Mouse (Mus musculus): ENCODE data around the gene Rcc1. TPM values are rescaled to one million over a fixed set of nuclear protein-coding genes. Genes with fewer than 3 reads are reported as not detected.

Gene Rcc1
- total RNA-seq (2021): 10 to 100 TPM; 14.7 to 14.9 TPM

GRCm38 (mm10) chr4:132353481-132353885 is at the start of gene Rcc1:
Rcc1 (minus strand) TSS chr4:132353605.
- peak; percentile 88 to 91 for DNase-seq (ENCODE audit: extremely low spot score in 1 of 2, low spot score in 2 of 2)
- intact Hi-C loops (cut with DNase I): loop anchor here (10.0 kb wide), 1 partner anchor 161 kb away; the partner anchor contains the start of gene Sesn2

GRCm38 (mm10) chr4:132401016-132401415 is 47.6 kb upstream of the Rcc1 start:
- intact Hi-C loops (cut with DNase I): no loop called here
- DNase-seq (ENCODE audit: extremely low spot score in 1 of 2, low spot score in 2 of 2): no peak

- DNase-seq (ENCODE audit: extremely low spot score in 1 of 2, low spot score in 2 of 2): no peak
- intact Hi-C loops (cut with DNase I): no loop called here
Observed at GRCm38 (mm10) chr4:132398863-132399262, 45.5 kb upstream of the Rcc1 start.

- intact Hi-C loops (cut with DNase I): no loop called here
- DNase-seq (ENCODE audit: extremely low spot score in 1 of 2, low spot score in 2 of 2): peak in 1 of 2 experiments; percentile 78
Observed at GRCm38 (mm10) chr4:132398045-132398774, 44.8 kb upstream of the Rcc1 start.

- DNase-seq (ENCODE audit: extremely low spot score in 1 of 2, low spot score in 2 of 2): no peak
- intact Hi-C loops (cut with DNase I): no loop called here
Observed at GRCm38 (mm10) chr4:132397120-132397519, 43.7 kb upstream of the Rcc1 start.

GRCm38 (mm10) chr4:132396251-132396650 is 42.8 kb upstream of the Rcc1 start:
- intact Hi-C loops (cut with DNase I): no loop called here
- no peak for DNase-seq (ENCODE audit: extremely low spot score in 1 of 2, low spot score in 2 of 2)

GRCm38 (mm10) chr4:132391063-132391740 is 37.8 kb upstream of the Rcc1 start:
- no peak for DNase-seq (ENCODE audit: extremely low spot score in 1 of 2, low spot score in 2 of 2)
- intact Hi-C loops (cut with DNase I): no loop called here

- DNase-seq (ENCODE audit: extremely low spot score in 1 of 2, low spot score in 2 of 2): no peak
- intact Hi-C loops (cut with DNase I): no loop called here
Observed at GRCm38 (mm10) chr4:132389302-132389701, 35.9 kb upstream of the Rcc1 start.

GRCm38 (mm10) chr4:132387617-132388016 is 34.2 kb upstream of the Rcc1 start:
- intact Hi-C loops (cut with DNase I): no loop called here
- DNase-seq (ENCODE audit: extremely low spot score in 1 of 2, low spot score in 2 of 2): peak in 1 of 2 experiments; percentile 47

- intact Hi-C loops (cut with DNase I): no loop called here
- DNase-seq (ENCODE audit: extremely low spot score in 1 of 2, low spot score in 2 of 2): no peak
Observed at GRCm38 (mm10) chr4:132386846-132387245, 33.4 kb upstream of the Rcc1 start.

- intact Hi-C loops (cut with DNase I): no loop called here
- no peak for DNase-seq (ENCODE audit: extremely low spot score in 1 of 2, low spot score in 2 of 2)
Observed at GRCm38 (mm10) chr4:132385771-132386410, 32.5 kb upstream of the Rcc1 start.

- intact Hi-C loops (cut with DNase I): no loop called here
- DNase-seq (ENCODE audit: extremely low spot score in 1 of 2, low spot score in 2 of 2): no peak
Observed at GRCm38 (mm10) chr4:132383455-132383854, 30.1 kb upstream of the Rcc1 start.

- intact Hi-C loops (cut with DNase I): no loop called here
- DNase-seq (ENCODE audit: extremely low spot score in 1 of 2, low spot score in 2 of 2): no peak
Observed at GRCm38 (mm10) chr4:132382296-132382695, 28.9 kb upstream of the Rcc1 start.

- DNase-seq (ENCODE audit: extremely low spot score in 1 of 2, low spot score in 2 of 2): no peak
Observed at GRCm38 (mm10) chr4:132380965-132381616, 27.7 kb upstream of the Rcc1 start.

GRCm38 (mm10) chr4:132373820-132374219 is 20.4 kb upstream of the Rcc1 start:
- intact Hi-C loops (cut with DNase I): no loop called here
- DNase-seq (ENCODE audit: extremely low spot score in 1 of 2, low spot score in 2 of 2): no peak

More at GRCm38 (mm10) chr4:132380965-132381616, 27.7 kb upstream of the Rcc1 start:
- intact Hi-C loops (cut with DNase I): no loop called here

GRCm38 (mm10) chr4:132369953-132370750 is 16.7 kb upstream of the Rcc1 start:
- DNase-seq (ENCODE audit: extremely low spot score in 1 of 2, low spot score in 2 of 2): no peak
- intact Hi-C loops (cut with DNase I): no loop called here

- DNase-seq (ENCODE audit: extremely low spot score in 1 of 2, low spot score in 2 of 2): no peak
- intact Hi-C loops (cut with DNase I): no loop called here
Observed at GRCm38 (mm10) chr4:132367480-132368201, 14.2 kb upstream of the Rcc1 start.

Data from left cerebral cortex, postnatal 10 days (tissue).